Mouse (Mus musculus): ENCODE data around the gene Lrrk1. TPM values are rescaled to one million over a fixed set of nuclear protein-coding genes. Genes with fewer than 3 reads are reported as not detected.

Lrrk1 gene
- polyA plus RNA-seq, 1 experiment from 2014 or later: 6.7 TPM

DNA sequence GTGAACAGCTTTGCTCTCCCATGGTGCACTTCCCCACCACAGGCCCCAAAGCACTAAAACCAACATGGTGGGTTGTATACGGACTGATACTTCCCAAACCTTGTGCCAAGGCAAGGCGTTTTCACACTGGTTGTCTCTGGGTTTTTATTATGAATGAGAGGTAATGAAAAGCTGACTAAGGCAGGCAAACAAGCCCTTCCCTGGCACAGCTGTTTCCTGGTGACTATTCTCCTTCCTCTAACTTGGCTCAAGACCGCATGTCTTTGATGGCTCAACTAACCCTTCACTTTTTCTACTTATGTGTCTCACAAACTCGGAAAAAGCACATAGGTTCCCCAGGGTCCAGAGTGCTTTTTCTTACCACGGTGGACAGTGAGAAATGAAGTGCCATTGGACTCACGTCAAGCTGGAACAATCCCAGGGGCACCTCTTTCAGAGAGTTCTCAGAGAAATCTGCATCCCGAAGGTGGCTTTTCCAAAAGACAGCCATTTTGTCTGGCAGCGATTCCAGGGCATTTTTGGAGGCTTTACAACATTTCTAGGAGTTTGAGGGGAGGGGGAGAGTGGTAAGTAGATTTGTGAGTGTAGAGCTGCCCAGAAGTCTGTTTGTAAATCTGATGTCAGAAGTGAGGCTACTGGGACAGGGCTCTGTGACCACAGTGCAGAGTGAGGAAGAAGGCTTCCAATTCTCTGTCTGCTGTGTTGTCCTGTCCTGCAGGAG lies 83.0 kb downstream of the Lrrk1 start:
- no peaks in the 10 kb centered on the region for H3K9me3 ChIP-seq (replicated peaks; ENCODE audit: control insufficient read depth, low read length)
- H3K36me3 ChIP-seq (ENCODE audit: control insufficient read depth, insufficient read depth): peaks cover 2% of the 10 kb centered on the region; the same call in 1 of the 2 replicates
- H3K4me1 ChIP-seq (ENCODE audit: control insufficient read depth, low read depth, low read length): peaks cover 11% of the 10 kb centered on the region
- no peaks in the 10 kb centered on the region for H3K27me3 ChIP-seq (ENCODE audit: control insufficient read depth, insufficient read depth, low read depth, low read length)
- H3K27ac ChIP-seq (ENCODE audit: low read length): no peak overlapping the region
- H3K9ac ChIP-seq (ENCODE audit: low read depth, low read length): no peak overlapping the region
- 66% methylated on average over 8 of the region's 8 CpGs for WGBS (ENCODE audit: insufficient replicate concordance)
- H3K4me3 ChIP-seq (ENCODE audit: low read depth, low read length): no peak overlapping the region
- ATAC-seq (ENCODE audit: low read depth): no peak
- no peak overlapping the region for H3K4me2 ChIP-seq (ENCODE audit: low read depth, low read length)

DNA sequence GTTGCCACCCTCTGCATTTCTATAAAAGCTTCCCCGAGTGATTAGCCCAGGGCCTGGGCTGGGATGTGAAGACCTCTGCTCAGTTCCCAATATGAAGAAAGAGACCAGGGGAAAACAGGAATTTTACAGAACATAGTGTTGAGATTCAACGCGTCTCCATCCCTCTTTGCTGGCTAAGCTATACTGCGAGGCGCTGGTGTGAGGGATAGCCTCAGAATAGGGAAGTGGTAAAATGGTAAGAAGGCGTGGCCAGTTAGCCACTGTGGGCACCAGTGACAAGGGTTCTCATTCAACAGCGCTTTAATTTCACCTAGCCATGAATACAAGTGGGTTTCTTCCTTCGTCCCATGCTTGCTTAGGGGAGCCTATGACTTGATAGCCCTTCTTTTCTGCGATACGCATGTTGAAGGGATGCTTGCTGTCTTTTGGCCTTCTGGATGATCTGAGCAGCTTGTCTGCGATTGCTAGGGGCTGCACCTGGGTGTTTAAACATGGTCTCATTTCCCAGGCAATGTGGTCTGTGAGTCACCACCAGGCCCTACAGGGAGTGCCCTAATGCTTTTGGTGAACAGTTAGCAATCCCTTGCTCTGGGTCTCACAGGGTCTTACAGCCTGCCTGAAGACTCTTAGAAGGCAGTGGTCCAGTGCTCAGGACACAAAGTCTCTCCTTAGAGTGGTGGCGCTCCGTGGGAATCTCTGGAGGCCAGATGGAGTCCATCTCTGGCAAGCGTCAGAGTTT lies 84.1 kb downstream of the Lrrk1 start:
- peaks cover 4% of the 10 kb centered on the region; the same call in 1 of the 2 replicates for H3K36me3 ChIP-seq (ENCODE audit: control insufficient read depth, insufficient read depth)
- H3K4me2 ChIP-seq (ENCODE audit: low read depth, low read length): no peak overlapping the region
- ATAC-seq (ENCODE audit: low read depth): no peak
- 56% methylated on average over 14 of the region's 14 CpGs for WGBS (ENCODE audit: insufficient replicate concordance)
- H3K9ac ChIP-seq (ENCODE audit: low read depth, low read length): no peak overlapping the region
- H3K4me3 ChIP-seq (ENCODE audit: low read depth, low read length): no peak overlapping the region
- no peak overlapping the region for H3K27ac ChIP-seq (ENCODE audit: low read length)
- H3K9me3 ChIP-seq (replicated peaks; ENCODE audit: control insufficient read depth, low read length): no peaks in the 10 kb centered on the region
- H3K4me1 ChIP-seq (ENCODE audit: control insufficient read depth, low read depth, low read length): peaks cover 4% of the 10 kb centered on the region
- H3K27me3 ChIP-seq (ENCODE audit: control insufficient read depth, insufficient read depth, low read depth, low read length): no peaks in the 10 kb centered on the region

DNA sequence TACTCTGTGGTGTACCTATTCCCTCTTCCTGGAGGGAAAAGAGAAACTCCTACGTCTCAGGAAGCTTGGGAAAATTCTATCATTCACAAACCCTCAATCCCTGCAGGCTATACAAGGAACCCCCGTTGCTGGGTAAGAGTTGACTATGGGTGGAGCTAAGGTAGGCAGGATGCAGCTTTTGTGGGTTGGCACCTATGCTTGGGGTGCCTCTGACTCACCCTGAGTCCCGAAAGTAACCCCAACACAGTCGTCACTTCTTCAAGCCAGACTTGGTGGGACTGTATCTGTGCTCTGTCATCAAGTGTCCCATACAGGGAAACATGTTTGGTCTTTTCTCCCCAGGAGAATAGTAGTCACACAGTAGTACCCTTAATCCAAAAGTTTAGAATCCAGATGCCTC lies 86.7 kb downstream of the Lrrk1 start:
- Histone ChIP-seq H3K4me1 (ENCODE audit: control insufficient read depth, low read depth, low read length) (no peaks in the 10 kb centered on the region), H3K36me3 (ENCODE audit: control insufficient read depth, insufficient read depth) (peaks cover 4% of the 10 kb centered on the region; the same call in 1 of the 2 replicates), H3K27me3 (ENCODE audit: control insufficient read depth, insufficient read depth, low read depth, low read length) (no peaks in the 10 kb centered on the region), H3K27ac (ENCODE audit: low read length) (no peak overlapping the region), H3K4me2 (ENCODE audit: low read depth, low read length) (no peak overlapping the region), H3K9me3 (replicated peaks; ENCODE audit: control insufficient read depth, low read length) (no peaks in the 10 kb centered on the region), H3K9ac (ENCODE audit: low read depth, low read length) (no peak overlapping the region), H3K4me3 (ENCODE audit: low read depth, low read length) (no peak overlapping the region)
- ATAC-seq (ENCODE audit: low read depth): no peak
- WGBS (ENCODE audit: insufficient replicate concordance): 62% methylated on average over 4 of the region's 4 CpGs

DNA sequence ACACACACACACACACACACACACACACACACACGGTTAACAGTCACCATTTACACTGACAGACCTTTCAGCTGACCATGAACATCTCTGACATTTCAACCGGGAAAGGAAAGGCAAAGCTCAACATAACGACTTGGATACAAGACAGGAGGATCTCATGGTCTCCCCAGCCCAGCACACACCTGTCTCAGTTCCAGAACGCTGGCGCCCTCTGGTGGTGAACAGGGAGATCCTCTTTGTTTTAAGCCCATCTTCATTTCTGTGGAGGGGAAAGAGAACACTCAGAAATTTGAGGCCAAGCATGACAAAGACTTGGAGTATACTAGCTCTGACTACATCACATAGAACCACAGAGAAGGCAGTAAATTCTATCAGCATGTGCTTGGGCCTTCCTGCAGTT lies 87.5 kb downstream of the Lrrk1 start:
- Histone ChIP-seq H3K9ac (ENCODE audit: low read depth, low read length) (no peak overlapping the region), H3K27ac (ENCODE audit: low read length) (no peak overlapping the region), H3K4me2 (ENCODE audit: low read depth, low read length) (no peak overlapping the region), H3K4me3 (ENCODE audit: low read depth, low read length) (no peak overlapping the region), H3K36me3 (ENCODE audit: control insufficient read depth, insufficient read depth) (0 out of 2 replicates have a peak, but pooled peaks cover 2% of the 10 kb centered on the region), H3K9me3 (replicated peaks; ENCODE audit: control insufficient read depth, low read length) (no peaks in the 10 kb centered on the region), H3K4me1 (ENCODE audit: control insufficient read depth, low read depth, low read length) (no peaks in the 10 kb centered on the region), H3K27me3 (ENCODE audit: control insufficient read depth, insufficient read depth, low read depth, low read length) (no peaks in the 10 kb centered on the region)
- WGBS (ENCODE audit: insufficient replicate concordance): 11% methylated on average over 5 of the region's 5 CpGs
- ATAC-seq (ENCODE audit: low read depth): no peak

DNA sequence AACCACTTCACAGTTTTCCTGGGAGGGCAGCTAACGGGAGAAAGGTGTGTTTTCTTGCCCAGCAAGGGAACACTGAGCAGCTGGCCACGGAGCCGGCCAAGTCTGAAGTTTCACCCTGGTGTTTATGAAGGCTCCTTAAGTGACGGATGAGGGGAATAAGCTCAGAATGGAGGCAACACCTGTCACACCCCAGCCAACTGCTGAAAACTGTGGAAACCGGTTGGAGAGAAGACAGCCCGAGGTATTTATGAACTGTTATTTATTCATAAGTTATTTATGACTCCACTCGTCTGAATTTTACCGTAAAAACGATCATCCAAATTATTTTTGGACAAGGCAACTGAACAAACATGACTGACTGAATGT lies 90.5 kb downstream of the Lrrk1 start:
- WGBS (ENCODE audit: insufficient replicate concordance): 73% methylated on average over 9 of the region's 9 CpGs
- H3K4me1 ChIP-seq (ENCODE audit: control insufficient read depth, low read depth, low read length): no peaks in the 10 kb centered on the region; the same call in 1 of the 2 replicates
- ATAC-seq (ENCODE audit: low read depth): no peak
- H3K27me3 ChIP-seq (ENCODE audit: control insufficient read depth, insufficient read depth, low read depth, low read length): no peaks in the 10 kb centered on the region
- no peak overlapping the region for H3K9ac ChIP-seq (ENCODE audit: low read depth, low read length)
- no peak overlapping the region for H3K4me2 ChIP-seq (ENCODE audit: low read depth, low read length)
- H3K9me3 ChIP-seq (replicated peaks; ENCODE audit: control insufficient read depth, low read length): no peaks in the 10 kb centered on the region
- no peak overlapping the region for H3K4me3 ChIP-seq (ENCODE audit: low read depth, low read length)
- H3K36me3 ChIP-seq (ENCODE audit: control insufficient read depth, insufficient read depth): 0 out of 2 replicates have a peak, but pooled peaks cover 4% of the 10 kb centered on the region
- no peak overlapping the region for H3K27ac ChIP-seq (ENCODE audit: low read length)

DNA sequence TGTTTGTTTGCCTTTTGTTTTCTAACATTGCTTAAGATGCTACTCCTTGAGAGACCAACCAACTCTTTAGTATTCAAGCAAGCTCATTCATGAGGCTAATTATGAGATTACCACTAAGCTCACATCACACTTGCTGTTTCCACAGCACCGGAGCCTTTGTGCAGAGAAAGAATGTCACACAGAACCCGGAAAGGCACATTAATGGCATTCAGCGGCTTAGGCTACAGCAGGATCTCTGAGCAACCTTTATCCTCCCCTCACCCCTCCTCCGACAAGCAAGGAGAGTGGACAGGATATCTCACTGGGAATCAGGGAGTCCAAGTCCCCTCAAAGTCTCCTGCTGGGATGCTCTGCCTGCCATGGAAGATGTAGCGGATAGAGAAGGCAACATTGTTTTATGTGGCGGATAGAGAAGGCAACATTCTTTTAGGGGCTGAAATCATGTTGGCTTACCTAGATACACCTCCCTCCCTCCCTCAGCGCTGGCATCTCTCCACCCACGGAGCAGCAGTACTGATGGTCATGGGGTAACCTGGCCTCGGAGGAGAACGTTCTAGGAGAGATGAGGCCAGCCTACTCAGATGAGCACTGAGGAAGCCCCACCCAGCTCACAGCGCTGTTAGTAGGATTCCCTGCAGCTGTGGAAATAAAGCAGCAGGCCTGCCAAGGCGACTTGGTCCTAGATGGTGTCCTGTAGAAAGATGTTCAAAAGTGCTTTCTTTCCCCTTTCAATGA lies 91.1 kb downstream of the Lrrk1 start:
- Histone ChIP-seq H3K9ac (ENCODE audit: low read depth, low read length) (no peak overlapping the region), H3K27ac (ENCODE audit: low read length) (no peak overlapping the region), H3K27me3 (ENCODE audit: control insufficient read depth, insufficient read depth, low read depth, low read length) (no peaks in the 10 kb centered on the region), H3K4me1 (ENCODE audit: control insufficient read depth, low read depth, low read length) (no peaks in the 10 kb centered on the region; the same call in 1 of the 2 replicates), H3K4me2 (ENCODE audit: low read depth, low read length) (no peak overlapping the region), H3K36me3 (ENCODE audit: control insufficient read depth, insufficient read depth) (0 out of 2 replicates have a peak, but pooled peaks cover 4% of the 10 kb centered on the region), H3K4me3 (ENCODE audit: low read depth, low read length) (no peak overlapping the region), H3K9me3 (replicated peaks; ENCODE audit: control insufficient read depth, low read length) (no peaks in the 10 kb centered on the region)
- ATAC-seq (ENCODE audit: low read depth): no peak
- 74% methylated on average over 12 of the region's 12 CpGs for WGBS (ENCODE audit: insufficient replicate concordance)

DNA sequence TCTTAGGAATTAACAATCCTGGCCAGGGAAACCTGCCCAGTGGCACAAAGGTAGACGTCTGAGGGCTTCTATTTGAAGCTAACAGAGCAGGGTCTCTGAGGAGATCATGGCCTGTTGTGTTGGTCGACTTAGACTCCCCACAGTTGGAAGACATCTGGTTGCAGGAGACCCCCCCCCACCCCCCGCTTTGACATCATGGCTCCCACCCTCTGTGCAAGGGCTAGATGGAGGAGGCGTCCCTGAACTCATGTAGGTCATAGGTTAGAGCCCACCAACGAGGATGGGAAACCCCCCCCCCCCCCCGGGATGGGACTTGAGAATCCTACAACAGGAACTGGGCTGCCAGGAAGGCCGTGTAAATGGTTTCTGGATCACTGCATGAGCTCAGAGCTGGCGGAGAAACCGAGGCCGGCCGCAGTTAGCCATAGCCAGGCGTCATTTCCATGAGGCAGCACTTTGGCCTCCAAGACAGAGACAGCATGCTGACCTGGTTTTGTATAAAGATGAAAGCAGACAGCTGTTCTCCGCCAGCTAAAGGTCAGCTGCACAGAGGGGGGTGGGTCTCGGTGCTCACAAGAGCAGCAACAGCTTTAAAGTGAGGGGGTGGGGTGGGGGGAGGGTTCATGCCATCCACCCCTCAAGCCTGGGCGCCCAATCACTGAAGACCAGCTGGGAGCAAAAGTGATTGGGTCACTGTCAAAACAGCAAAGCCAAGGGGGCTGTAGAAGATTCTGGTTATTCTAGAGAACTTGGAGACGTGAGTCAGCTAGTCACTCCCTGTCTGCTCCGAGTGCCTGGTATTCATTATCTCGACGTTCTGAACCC lies 95.4 kb downstream of the Lrrk1 start:
- H3K9ac ChIP-seq (ENCODE audit: low read depth, low read length): no peak overlapping the region
- no peaks in the 10 kb centered on the region for H3K9me3 ChIP-seq (replicated peaks; ENCODE audit: control insufficient read depth, low read length)
- no peaks in the 10 kb centered on the region; the same call in 1 of the 2 replicates for H3K4me1 ChIP-seq (ENCODE audit: control insufficient read depth, low read depth, low read length)
- no peak overlapping the region for H3K27ac ChIP-seq (ENCODE audit: low read length)
- H3K27me3 ChIP-seq (ENCODE audit: control insufficient read depth, insufficient read depth, low read depth, low read length): no peaks in the 10 kb centered on the region
- WGBS (ENCODE audit: insufficient replicate concordance): 70% methylated on average over 19 of the region's 19 CpGs
- H3K4me2 ChIP-seq (ENCODE audit: low read depth, low read length): no peak overlapping the region
- ATAC-seq (ENCODE audit: low read depth): no peak
- no peak overlapping the region for H3K4me3 ChIP-seq (ENCODE audit: low read depth, low read length)
- H3K36me3 ChIP-seq (ENCODE audit: control insufficient read depth, insufficient read depth): peaks cover 15% of the 10 kb centered on the region

DNA sequence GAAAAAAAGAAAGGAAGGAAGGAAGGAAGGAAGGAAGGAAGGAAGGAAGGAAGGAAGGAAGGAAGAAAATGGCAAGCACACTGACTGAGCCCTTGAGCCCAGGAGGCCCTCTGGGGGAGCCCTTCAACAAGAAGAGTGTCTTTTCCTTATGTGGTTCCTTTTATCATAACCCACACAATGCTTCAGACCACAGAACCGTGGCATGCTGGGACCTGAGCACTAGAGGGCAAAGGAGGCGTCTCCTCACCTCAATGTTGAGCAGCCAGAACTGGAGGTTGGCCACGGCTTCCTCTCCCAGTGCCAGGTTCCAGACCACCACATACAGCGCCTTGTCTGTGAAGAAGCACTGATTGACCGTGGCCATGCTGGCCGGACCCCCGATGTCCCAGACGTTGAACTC lies 96.1 kb downstream of the Lrrk1 start:
- peaks cover 15% of the 10 kb centered on the region for H3K36me3 ChIP-seq (ENCODE audit: control insufficient read depth, insufficient read depth)
- 67% methylated on average over 8 of the region's 8 CpGs for WGBS (ENCODE audit: insufficient replicate concordance)
- ATAC-seq (ENCODE audit: low read depth): no peak
- H3K9me3 ChIP-seq (replicated peaks; ENCODE audit: control insufficient read depth, low read length): no peaks in the 10 kb centered on the region
- no peaks in the 10 kb centered on the region; the same call in 1 of the 2 replicates for H3K4me1 ChIP-seq (ENCODE audit: control insufficient read depth, low read depth, low read length)
- no peak overlapping the region for H3K4me2 ChIP-seq (ENCODE audit: low read depth, low read length)
- no peaks in the 10 kb centered on the region for H3K27me3 ChIP-seq (ENCODE audit: control insufficient read depth, insufficient read depth, low read depth, low read length)
- no peak overlapping the region for H3K27ac ChIP-seq (ENCODE audit: low read length)
- H3K4me3 ChIP-seq (ENCODE audit: low read depth, low read length): no peak overlapping the region
- no peak overlapping the region for H3K9ac ChIP-seq (ENCODE audit: low read depth, low read length)

Measured in liver, embryonic 16.5 days (tissue).